Mouse (Mus musculus) testis, postnatal 10 days (tissue): Measurements from ENCODE around the gene Armh2.
"Not testable (repeated sequence)": the region's sequence is repeated elsewhere in the genome, so short reads cannot be mapped to it uniquely, and the experiment has no call there.

Source experiments
- DNase-seq: peaks from one replicate; pipeline ENCODE4 v3.0.0; 2021; ENCODE audit warnings: low spot score

Armh2 gene

DNA sequence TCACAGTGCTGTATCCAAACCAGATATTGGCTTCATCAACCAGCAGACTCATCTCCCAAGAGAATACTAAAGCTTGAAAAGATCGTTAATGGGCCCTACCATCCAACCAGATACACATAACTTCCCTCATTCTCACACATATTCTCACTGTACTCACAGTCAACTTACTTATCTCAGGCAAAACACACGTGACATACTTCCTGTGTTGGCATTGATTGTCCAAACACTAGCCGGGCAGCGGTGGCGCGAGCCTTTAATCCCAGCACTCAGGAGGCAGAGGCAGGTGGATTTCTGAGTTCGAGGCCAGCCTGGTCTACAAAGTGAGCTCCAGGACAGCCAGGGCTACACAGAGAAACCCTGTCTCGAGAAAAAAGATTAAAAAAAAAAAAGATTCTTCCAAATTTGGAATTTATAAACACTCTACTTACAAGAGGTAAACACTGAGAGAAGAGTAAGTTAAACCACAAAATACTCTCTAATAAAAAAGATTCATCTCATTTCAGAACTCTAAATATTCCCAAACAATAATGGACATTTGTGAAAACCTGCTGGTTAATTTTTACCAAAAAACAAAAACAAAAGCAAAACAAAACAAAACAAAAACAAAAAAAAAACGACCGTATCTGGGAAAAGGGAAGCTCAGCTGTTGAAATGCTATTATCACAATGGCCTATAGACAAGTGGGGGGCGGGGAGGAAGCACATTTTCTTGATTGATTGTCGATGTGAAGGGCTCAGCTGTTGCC lies 17.0 kb downstream of the Armh2 start:
- DNase-seq: no peak

DNA sequence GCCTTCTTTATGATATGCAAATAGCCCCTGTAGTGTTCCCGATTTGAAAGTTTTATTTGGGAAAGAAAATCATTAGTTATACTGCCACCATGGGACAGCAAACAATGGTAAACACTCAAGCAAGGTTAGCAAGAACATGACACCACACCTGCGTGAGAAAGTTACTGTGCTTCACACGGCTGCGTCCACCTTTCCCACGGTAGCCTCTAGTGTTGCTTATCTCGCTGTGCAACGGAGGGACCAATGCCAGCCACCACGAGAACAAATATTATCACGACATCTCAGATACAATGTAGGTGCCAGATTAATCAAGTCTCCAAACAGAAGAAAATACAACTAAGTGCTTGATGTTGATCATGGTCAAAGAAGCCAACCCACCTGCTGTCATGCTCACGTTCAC lies 18.4 kb downstream of the Armh2 start:
- no peak for DNase-seq

DNA sequence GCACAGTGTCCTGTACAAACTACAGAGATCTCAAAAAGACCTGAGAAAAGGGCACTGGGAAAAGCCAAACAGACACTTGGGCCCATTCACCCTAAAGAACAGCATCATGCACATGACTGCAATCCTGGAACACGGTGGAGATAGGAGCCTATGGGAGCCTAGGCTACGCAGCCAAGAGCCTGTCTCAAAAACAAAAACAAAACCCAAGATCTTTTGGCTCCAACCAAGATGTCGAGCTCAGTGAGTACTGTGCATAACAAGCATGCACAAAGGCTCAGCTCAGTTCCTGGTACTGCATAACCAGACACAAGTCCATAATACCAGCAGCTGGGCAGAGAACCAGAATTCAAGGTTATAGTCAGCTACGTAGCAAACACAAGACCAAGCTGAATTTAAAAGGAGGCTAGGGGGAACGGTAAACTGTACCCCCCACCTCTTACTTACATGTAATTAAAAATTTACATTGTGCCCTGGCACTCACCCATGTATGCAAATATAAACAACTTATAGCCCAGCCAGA lies 19.4 kb downstream of the Armh2 start:
- no peak for DNase-seq

DNA sequence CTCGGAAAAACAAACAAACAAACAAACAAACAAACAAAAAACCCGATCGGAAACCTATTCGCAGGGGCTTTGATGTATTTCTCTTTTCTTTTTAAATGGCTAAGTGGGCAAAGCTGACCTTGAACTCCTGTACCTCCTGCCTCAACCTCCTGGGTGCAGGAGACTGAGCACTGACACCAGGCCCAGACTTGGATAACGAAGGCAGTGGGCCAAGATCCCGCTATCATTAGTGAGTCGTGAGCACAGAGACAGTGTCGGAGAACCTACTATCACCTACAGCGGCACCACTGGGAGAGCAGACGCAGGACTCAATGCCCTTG lies 20.0 kb downstream of the Armh2 start:
- no peak for DNase-seq

GRCm38 (mm10) chr13:24761403-24762227 lies 20.6 kb downstream of the Armh2 start, which contains the start of gene Gmnn:
TSS of gene Gmnn (minus strand) at chr13:24761923.
- DNase-seq: peak; percentile 92

GRCm38 (mm10) chr13:24762254-24762653 lies 21.2 kb downstream of the Armh2 start:
- peak; percentile 16 for DNase-seq

GRCm38 (mm10) chr13:24767809-24768208 lies 26.8 kb downstream of the Armh2 start:
- not testable (repeated sequence) for DNase-seq

DNA sequence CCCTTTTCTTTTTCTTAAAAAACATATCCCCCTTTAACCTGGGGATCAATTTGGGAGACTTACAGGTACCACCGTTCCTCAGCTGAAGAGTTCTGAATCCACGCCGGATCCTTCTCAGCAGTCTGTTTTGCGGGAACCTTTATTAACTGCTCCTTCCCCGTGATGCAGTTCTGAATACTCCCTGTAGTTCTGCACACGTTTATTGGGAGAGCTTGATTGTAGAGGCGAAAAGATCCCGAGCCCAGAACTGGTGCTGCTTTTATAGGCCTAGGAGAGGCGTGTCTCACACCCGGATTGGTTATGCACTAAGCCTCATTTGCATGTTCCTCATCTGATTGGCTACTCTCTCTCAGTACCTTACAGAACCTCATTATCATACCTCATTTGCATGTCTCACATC lies 30.4 kb downstream of the Armh2 start:
- not testable (repeated sequence) for DNase-seq

DNA sequence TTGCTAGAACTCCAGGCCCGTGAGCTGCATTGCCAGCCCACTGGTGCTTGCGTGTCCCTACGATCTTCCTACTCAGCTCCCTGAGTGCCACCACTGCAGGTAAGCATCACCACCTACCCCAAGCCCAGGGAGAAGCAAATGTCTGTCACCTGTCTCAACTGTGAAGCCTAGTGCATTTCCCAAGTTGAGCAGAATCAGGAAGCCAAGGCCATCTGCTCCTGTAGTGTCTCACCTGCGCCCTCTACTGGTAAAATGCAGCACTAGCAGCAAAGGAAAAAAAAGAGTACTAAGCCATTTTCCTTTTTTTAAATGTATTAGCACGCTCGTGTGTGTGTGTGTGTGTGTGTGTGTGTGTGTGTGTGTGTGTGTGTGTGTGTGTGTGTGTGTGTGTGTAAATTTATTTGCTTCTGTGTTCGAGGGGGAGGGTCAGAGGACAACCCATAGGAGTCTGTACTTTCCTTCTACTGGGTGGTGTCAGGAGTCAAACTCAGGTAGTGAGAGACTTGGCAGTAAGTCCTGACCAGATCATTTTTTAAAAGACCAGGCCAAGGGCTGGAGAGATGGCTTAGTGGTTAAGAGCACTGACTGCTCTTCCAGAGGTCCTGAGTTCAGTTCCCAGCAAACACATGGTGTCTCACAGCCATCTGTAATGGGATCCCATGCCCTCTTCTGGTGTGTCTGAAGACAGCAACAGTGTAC lies 35.3 kb downstream of the Armh2 start:
- DNase-seq: peak; percentile 54

DNA sequence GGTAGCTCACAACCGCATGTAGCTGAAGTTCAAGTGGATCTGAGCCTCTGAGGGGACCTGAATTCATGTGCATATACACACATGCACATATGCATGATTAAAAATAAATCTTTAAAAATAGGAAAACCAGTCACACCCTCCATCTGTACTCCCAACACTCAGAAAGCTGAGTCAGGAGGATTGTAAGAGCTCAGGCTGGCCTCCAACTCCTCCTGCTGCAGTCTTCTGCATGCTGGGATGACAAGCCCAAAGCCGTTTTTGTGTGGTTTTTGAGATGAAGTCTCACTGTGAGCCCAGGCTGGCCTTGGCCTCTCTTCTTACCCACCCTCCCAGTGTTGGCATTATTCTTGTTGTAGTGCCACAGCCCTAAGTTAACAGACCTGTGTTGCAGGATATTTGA lies 37.0 kb downstream of the Armh2 start:
- DNase-seq: no peak

- no peak for DNase-seq
Measured at GRCm38 (mm10) chr13:24778706-24779380, 37.8 kb downstream of the Armh2 start.

GRCm38 (mm10) chr13:24781916-24782315 lies 40.9 kb downstream of the Armh2 start:
- no peak for DNase-seq

GRCm38 (mm10) chr13:24786014-24786490 lies 45.0 kb downstream of the Armh2 start:
- DNase-seq: no peak

GRCm38 (mm10) chr13:24787477-24787876 lies 46.4 kb downstream of the Armh2 start:
- DNase-seq: no peak

DNA sequence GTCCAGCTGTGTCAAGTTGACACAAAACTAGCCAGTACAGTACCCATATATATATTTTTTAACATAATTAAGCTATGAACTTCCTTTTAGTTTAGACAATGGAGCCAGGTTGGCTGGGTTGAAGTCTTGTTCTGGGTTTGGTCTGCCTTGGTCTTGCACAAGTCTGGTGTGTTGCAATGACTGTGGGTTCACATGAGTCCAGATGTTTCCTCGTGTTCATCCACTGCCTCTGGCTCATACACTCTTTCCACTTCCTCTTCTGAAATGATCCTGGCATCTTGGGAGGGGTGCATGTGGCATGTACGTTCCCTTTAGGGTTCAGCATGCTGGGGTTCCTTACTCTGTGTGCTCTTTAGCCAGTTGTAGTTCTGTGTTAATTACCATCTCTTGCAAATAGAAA lies 50.3 kb downstream of the Armh2 start:
- no peak for DNase-seq

GRCm38 (mm10) chr13:24792411-24793045 lies 51.5 kb downstream of the Armh2 start:
- no peak for DNase-seq
